Mouse (Mus musculus) neural tube, embryonic 12.5 days (tissue): ENCODE measurements around the gene Sytl4. TPM values are rescaled to one million over a fixed set of nuclear protein-coding genes. Genes with fewer than 3 reads are reported as not detected.

Experiments used
- ATAC-seq: fragments of 200-750 bp; cut with Nextera tagmentation; 2 replicates; pipeline ENCODE4 v1.8.0; 2017; ENCODE audit warnings: low read depth, mild to moderate bottlenecking, moderate TSS enrichment, moderate library complexity; ENCODE audit not compliant: low FRiP score
- H3K27ac ChIP-seq: fragments of 300-500 bp; sonication (generic); 2 replicates; pipeline ENCODE4 v1.5.1; 2016
- H3K27me3 ChIP-seq: fragments of 300-500 bp; sonication (generic); replicated peaks from 2 replicates; pipeline ENCODE4 v1.6.1; 2016; ENCODE audit warnings: mild to moderate bottlenecking
- H3K36me3 ChIP-seq: fragments of 300-500 bp; sonication (generic); 2 replicates; pipeline ENCODE4 v1.6.1; 2016; ENCODE audit warnings: mild to moderate bottlenecking
- H3K4me1 ChIP-seq: fragments of 300-500 bp; sonication (generic); 2 replicates; pipeline ENCODE4 v1.6.1; 2016
- H3K4me2 ChIP-seq: fragments of 300-500 bp; sonication (generic); replicated peaks from 2 replicates; pipeline ENCODE4 v1.6.1; 2016; ENCODE audit warnings: mild to moderate bottlenecking
- H3K4me3 ChIP-seq: fragments of 300-500 bp; sonication (generic); 2 replicates; pipeline ENCODE4 v1.5.1; 2016
- H3K9ac ChIP-seq: fragments of 300-500 bp; sonication (generic); 2 replicates; pipeline ENCODE4 v1.6.1; 2016; ENCODE audit warnings: mild to moderate bottlenecking
- H3K9me3 ChIP-seq: fragments of 300-500 bp; sonication (generic); 2 replicates; pipeline ENCODE4 v1.6.1; 2016; ENCODE audit warnings: mild to moderate bottlenecking
- WGBS: fragments of 180-500 bp; shearing (Covaris S2); methylation state at CpG from one replicate; pipeline ENCODE4 v1.1.7; 2016; 5-methylcytosine and 5-hydroxymethylcytosine counted together
- polyA plus RNA-seq: library from polyadenylated mRNA; unstranded; fragments of >200 nt; fragmentation: Nextera tagmentation; extraction: Ambion mirVana; gene quantifications from 2 replicates; pipeline ENCODE4 v1.2.1, GENCODE M21; 2016

Sytl4 gene
- polyA plus RNA-seq, 1 experiment from 2014 or later: 1.9 TPM

DNA sequence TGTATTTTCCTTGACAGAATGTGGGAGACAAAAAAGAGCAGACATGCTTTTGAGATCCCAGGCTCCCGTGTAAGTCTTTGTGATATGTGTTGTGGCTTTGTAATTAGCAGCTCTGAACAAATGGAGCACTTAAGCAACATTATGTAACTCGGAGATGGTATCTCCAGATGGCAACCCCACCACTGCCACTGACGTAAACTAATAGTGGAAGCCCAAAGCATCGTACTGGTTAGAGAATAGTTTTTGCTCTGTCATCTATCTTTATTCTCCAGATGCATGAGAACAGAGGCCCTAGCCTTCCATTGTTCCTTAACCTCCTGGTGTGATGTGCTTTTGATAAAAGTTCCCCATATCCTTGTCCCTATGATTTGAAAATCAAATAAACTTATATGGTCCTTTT lies 60.4 kb downstream of the Sytl4 start:
- no peak for ATAC-seq
- no peak overlapping the region for H3K9ac ChIP-seq
- H3K36me3 ChIP-seq: no peaks in the 10 kb centered on the region
- no peak overlapping the region for H3K4me3 ChIP-seq
- no peaks in the 10 kb centered on the region for H3K4me1 ChIP-seq
- WGBS: 75% methylated on average over 4 of the region's 4 CpGs
- no peak overlapping the region for H3K4me2 ChIP-seq
- no peaks in the 10 kb centered on the region for H3K9me3 ChIP-seq
- H3K27ac ChIP-seq: no peak overlapping the region
- H3K27me3 ChIP-seq: no peaks in the 10 kb centered on the region; the same call in 1 of the 2 replicates

DNA sequence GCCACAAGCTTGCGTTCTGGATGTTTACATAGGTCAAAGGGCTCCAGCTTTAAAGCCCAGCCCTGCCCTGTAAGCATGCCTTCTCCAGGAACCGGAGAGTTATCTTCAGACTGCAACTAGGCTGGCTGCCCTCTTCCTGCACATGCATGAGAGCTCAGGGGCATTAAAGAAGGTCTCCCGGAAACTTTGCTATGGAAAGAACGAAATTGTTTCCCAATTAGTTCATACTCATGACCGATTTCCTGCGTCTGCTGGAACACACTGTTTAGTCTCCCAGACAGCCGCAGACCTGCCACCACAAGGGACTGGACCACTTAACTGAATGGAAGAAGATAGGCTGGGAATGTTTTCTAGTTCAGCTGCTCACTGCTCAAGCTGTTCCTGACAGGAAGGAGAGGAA lies 67.4 kb downstream of the Sytl4 start:
- Histone ChIP-seq H3K4me2 (no peak overlapping the region), H3K27ac (no peak overlapping the region), H3K27me3 (no peaks in the 10 kb centered on the region), H3K9ac (no peak overlapping the region), H3K4me1 (no peaks in the 10 kb centered on the region), H3K9me3 (no peaks in the 10 kb centered on the region), H3K4me3 (no peak overlapping the region), H3K36me3 (no peaks in the 10 kb centered on the region)
- no peak for ATAC-seq
- 64% methylated on average over 7 of the region's 7 CpGs for WGBS

DNA sequence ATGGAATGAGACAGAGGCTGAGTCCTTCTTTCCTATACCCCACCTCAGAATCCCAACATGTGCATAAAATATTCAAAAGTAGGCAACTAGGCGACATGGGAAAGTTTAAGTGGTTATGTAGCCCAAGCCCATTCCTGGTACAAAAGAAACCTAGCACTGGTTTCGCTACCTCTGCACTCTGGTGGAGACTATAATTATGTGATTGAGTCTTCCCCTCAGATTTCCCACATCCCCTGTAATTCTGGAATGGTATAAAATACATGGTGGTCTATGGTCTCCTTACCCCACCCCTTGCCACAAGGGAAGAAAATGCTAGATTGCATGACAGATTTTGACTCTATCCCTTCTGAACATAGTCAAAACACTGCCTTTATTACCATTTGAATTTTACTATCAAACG lies 68.6 kb downstream of the Sytl4 start:
- Histone ChIP-seq H3K4me2 (no peak overlapping the region), H3K9ac (no peak overlapping the region), H3K27me3 (no peaks in the 10 kb centered on the region), H3K27ac (no peak overlapping the region), H3K4me1 (no peaks in the 10 kb centered on the region), H3K4me3 (no peak overlapping the region), H3K9me3 (no peaks in the 10 kb centered on the region), H3K36me3 (no peaks in the 10 kb centered on the region)
- ATAC-seq: no peak
- 92% methylated on average over 3 of the region's 3 CpGs for WGBS

DNA sequence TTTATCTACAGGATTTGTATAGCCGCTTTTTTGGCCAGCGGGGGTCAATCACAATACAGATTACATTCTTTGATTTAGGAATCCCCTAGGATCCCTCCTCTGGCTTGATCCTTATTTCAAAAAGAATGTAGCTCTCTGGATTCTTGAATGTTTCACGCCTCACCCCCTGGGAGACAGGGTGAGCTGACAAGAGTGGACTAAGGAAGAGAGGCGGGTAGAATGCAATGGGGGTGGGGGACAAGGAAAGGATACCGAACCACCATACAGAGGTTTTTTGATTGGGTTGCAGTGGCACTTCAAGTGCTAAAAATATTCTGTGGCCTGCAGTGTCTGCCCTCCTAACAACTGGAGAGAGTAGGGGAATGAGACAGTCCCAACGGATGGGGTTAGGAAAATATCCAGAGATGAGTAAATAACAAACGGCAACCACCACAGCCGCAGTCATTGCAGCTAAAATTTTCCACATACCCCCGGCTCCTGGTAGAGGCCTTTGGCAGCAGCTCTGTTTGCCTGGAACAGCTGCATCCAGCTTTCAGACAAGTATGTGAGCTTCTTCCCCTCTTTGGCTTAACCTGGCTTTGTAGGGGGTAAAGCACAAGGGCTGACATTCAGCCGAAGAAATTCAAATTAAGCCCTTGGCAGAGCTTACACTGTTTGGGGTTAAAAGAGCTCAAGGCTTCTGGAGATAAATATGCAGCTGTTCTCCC lies 70.1 kb downstream of the Sytl4 start:
- no peak overlapping the region for H3K4me3 ChIP-seq
- no peaks in the 10 kb centered on the region for H3K9me3 ChIP-seq
- no peaks in the 10 kb centered on the region for H3K36me3 ChIP-seq
- H3K4me2 ChIP-seq: no peak overlapping the region
- H3K27ac ChIP-seq: no peak overlapping the region
- WGBS: 49% methylated on average over 10 of the region's 10 CpGs
- no peak overlapping the region for H3K9ac ChIP-seq
- H3K27me3 ChIP-seq: no peaks in the 10 kb centered on the region
- no peaks in the 10 kb centered on the region for H3K4me1 ChIP-seq
- no peak for ATAC-seq

DNA sequence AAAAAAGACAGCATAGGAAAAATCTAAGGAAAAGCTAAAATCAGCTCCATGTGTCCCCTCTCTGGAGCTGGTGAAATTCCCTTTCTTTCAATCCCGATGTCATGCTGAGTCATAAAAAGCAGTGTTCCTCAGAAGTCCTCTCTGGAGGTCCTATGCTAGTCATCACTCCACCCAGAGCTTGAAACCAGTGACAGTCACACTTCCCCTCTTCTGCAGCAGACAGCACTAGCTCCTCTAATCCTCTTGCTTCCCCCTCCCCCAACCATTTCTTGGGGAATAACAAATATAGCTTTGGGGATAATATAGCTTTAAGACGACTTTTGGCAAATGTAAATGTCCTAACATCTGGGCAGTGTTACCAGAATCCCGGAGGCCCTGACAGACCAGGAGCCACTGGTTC lies 73.4 kb downstream of the Sytl4 start, which contains the start of gene Srpx2:
Gene Srpx2, plus strand, starts transcription at position 166 of the 400 bp plus-strand sequence.
- no peak for ATAC-seq
- H3K9me3 ChIP-seq: no peaks in the 10 kb centered on the region
- no peaks in the 10 kb centered on the region for H3K27me3 ChIP-seq
- no peak within 1 kb of the TSS for H3K9ac ChIP-seq
- no peaks in the 10 kb centered on the region for H3K4me1 ChIP-seq
- H3K27ac ChIP-seq: no peak within 1 kb of the TSS
- no peak within 1 kb of the TSS for H3K4me3 ChIP-seq
- H3K36me3 ChIP-seq: no peaks in the 10 kb centered on the region
- WGBS: 36% methylated on average over 3 of the region's 3 CpGs
- H3K4me2 ChIP-seq: no peak within 1 kb of the TSS

DNA sequence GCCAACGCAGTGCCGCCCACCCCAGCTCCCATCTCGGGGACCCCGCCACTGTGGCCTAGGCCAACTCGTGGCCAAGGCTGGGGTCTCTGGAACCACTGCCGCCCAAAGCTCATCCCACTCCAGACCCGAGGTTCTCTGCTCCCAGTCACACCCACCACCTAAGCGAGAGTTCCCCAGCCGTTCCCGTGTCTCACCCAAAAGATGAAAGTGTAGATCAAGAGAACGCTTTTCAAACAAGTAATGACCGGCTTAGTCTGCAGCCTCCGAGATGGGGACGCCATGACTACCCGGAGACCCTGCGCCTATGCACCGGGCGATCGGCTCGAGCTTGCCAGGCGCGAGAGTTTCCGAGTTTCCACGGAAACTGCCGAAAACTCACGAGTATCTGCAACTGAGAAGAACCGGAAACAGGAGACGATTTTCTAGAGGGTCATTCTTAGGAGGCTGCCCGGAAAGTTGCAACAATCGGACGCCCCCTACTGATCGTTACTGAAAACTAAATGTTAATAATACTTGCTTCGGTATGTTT lies 83.5 kb downstream of the Sytl4 start, which contains the start of gene Tspan6:
Gene Tspan6, minus strand, starts transcription at position 416 of the 529 bp plus-strand sequence.
- Histone ChIP-seq H3K36me3 (peaks cover 11% of the 10 kb centered on the region; the same call in 1 of the 2 replicates), H3K4me3 (peak within 1 kb of the TSS; percentile 54), H3K27ac (0 out of 2 replicates have a peak within 1 kb of the TSS, but pooled peaks have one; percentile 20), H3K9me3 (no peaks in the 10 kb centered on the region), H3K27me3 (no peaks in the 10 kb centered on the region), H3K4me2 (peak within 1 kb of the TSS; percentile 54), H3K4me1 (no peaks in the 10 kb centered on the region), H3K9ac (peak within 1 kb of the TSS; percentile 73)
- 17% methylated on average over 33 of the region's 33 CpGs for WGBS
- peak; percentile 98 for ATAC-seq

DNA sequence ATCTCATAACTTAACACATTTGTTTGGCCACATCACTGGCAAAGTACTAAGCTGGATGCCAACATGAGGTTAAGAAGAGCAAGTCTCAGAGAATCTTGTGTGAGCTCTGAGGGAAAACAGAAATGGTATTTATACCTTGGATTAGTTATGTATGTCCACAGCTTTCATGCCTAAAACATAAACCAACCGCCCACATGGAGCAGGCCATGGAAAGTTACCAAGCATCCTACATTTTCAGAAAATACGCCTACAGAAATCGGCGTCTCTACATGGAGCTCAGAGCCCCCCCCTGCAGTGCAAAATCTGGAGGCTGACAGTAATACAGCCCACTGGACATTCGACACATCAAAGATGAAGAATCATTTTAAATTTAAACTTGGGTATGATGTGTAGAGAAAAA lies 93.5 kb downstream of the Sytl4 start:
- peaks cover 3% of the 10 kb centered on the region; the same call in 1 of the 2 replicates for H3K36me3 ChIP-seq
- no peak overlapping the region for H3K27ac ChIP-seq
- no peak overlapping the region for H3K4me3 ChIP-seq
- no peak overlapping the region for H3K9ac ChIP-seq
- no peak overlapping the region for H3K4me2 ChIP-seq
- H3K9me3 ChIP-seq: no peaks in the 10 kb centered on the region
- H3K27me3 ChIP-seq: no peaks in the 10 kb centered on the region
- ATAC-seq: no peak
- 93% methylated on average over 5 of the region's 5 CpGs for WGBS
- H3K4me1 ChIP-seq: no peaks in the 10 kb centered on the region

DNA sequence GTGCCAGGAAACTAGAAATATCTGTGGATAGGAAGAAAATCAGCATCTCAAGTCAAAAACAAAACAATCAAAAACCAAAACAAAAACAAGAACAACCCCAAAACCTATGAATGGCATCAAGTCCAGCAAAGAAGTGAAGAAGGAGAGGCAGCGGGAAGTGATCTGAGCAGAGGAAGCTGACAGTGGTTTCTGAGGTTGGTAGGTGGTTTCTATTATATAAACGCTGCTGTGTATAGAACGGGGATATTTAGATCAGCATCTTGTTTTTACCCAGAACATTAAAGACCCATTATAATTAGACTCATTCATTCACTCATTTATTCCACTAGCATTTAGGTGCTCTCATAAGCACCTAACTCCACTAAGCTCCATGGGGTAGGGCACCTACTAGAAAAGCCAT lies 94.3 kb downstream of the Sytl4 start:
- no peak for ATAC-seq

More for the DNA sequence above, 94.3 kb downstream of the Sytl4 start:
- H3K36me3 ChIP-seq: peaks cover 3% of the 10 kb centered on the region; the same call in 1 of the 2 replicates
- no peak overlapping the region for H3K4me3 ChIP-seq
- H3K27ac ChIP-seq: no peak overlapping the region
- H3K27me3 ChIP-seq: no peaks in the 10 kb centered on the region
- H3K4me1 ChIP-seq: no peaks in the 10 kb centered on the region
- 87% methylated on average over 3 of the region's 3 CpGs for WGBS
- no peak overlapping the region for H3K4me2 ChIP-seq
- H3K9me3 ChIP-seq: no peaks in the 10 kb centered on the region
- H3K9ac ChIP-seq: no peak overlapping the region

Other genes with a start within 250 kb of the Sytl4 start
- gene Tnmd, start 130.8 kb downstream of the Sytl4 start, polyA plus RNA-seq: 2.6 and 2.8 TPM in 2 replicates
- gene Tspan6, start 83.4 kb downstream of the Sytl4 start, polyA plus RNA-seq: 197 and 206 TPM in 2 replicates
- gene Srpx2, start 73.4 kb downstream of the Sytl4 start, polyA plus RNA-seq: 1.3 and 1.8 TPM in 2 replicates
- gene Cstf2, start 77.4 kb upstream of the Sytl4 start, polyA plus RNA-seq: 60.9 and 66.8 TPM in 2 replicates
- 0.22 and 0.40 TPM in 2 replicates for gene Xkrx, start 180.3 kb upstream of the Sytl4 start, polyA plus RNA-seq
- gene Arl13a, start 205.7 kb upstream of the Sytl4 start, polyA plus RNA-seq: not detected in 2 replicates
- 0.11 TPM in 1 of 2 replicates, not detected in the other for gene Nox1, start 240.1 kb upstream of the Sytl4 start, polyA plus RNA-seq